Mouse (Mus musculus) MEL (cell line): ENCODE results near the gene Pfn1. TPM values are rescaled to one million over a fixed set of nuclear protein-coding genes. Genes with fewer than 3 reads are reported as not detected.

Experiments
- DNase-seq: peaks from one replicate; pipeline ENCODE4 v3.0.0; 2011; ENCODE audit warnings: low read depth, low spot score
- H3K27ac ChIP-seq: 2 replicates; pipeline ENCODE4 v1.5.1; 2012; ENCODE audit warnings: low read depth, mild to moderate bottlenecking, control low read depth, low read length, moderate library complexity; ENCODE audit not compliant: control insufficient read depth
- H3K27me3 ChIP-seq, 2 experiments: fragments of 150-350 bp in 1 of 2; sonication (generic) in 1 of 2; 2 replicates each; pipeline ENCODE4 v1.6.1; 2012; ENCODE audit warnings: low read length in 2 of 2, mild to moderate bottlenecking in 2 of 2, improper control_type of control experiment in 1 of 2, moderate library complexity in 1 of 2; ENCODE audit not compliant: insufficient read depth in 2 of 2, control insufficient read depth in 1 of 2
- H3K36me3 ChIP-seq, 2 experiments: 2 replicates each; pipeline ENCODE4 v1.6.1; 2012 to 2014; ENCODE audit warnings: low read length in 2 of 2, improper control_type of control experiment in 1 of 2, inconsistent platforms in 1 of 2, mild to moderate bottlenecking in 1 of 2; ENCODE audit not compliant: insufficient read depth in 2 of 2, control insufficient read depth in 1 of 2
- H3K4me1 ChIP-seq, 2 experiments: fragments of 150-350 bp in 1 of 2; sonication (generic) in 1 of 2; 2 replicates each; pipeline ENCODE4 v1.6.1; 2012; ENCODE audit warnings: low read length in 2 of 2, improper control_type of control experiment in 1 of 2, mild to moderate bottlenecking in 1 of 2; ENCODE audit not compliant: insufficient read depth in 2 of 2, control insufficient read depth in 1 of 2
- H3K4me3 ChIP-seq, 2 experiments: fragments of 150-350 bp in 1 of 2; sonication (generic) in 1 of 2; 2 replicates each; pipeline ENCODE4 v1.5.1; 2012; ENCODE audit warnings: low read depth in 2 of 2, low read length in 2 of 2, mild to moderate bottlenecking in 2 of 2, moderate library complexity in 2 of 2, control low read depth in 1 of 2, improper control_type of control experiment in 1 of 2; ENCODE audit not compliant: control insufficient read depth in 1 of 2, insufficient read depth in 1 of 2
- H3K79me2 ChIP-seq: 2 replicates; pipeline ENCODE4 v1.6.1; 2012; ENCODE audit warnings: mild to moderate bottlenecking, low read length, moderate library complexity; ENCODE audit not compliant: control insufficient read depth, poor library complexity, insufficient read depth
- H3K9ac ChIP-seq: 2 replicates; pipeline ENCODE4 v1.6.1; 2012; ENCODE audit warnings: low read depth, mild to moderate bottlenecking, control low read depth, low read length, moderate library complexity; ENCODE audit not compliant: control insufficient read depth, poor library complexity, severe bottlenecking
- H3K9me3 ChIP-seq: fragments of 150-350 bp; sonication (generic); replicated peaks from 2 replicates; pipeline ENCODE4 v1.6.1; 2012; ENCODE audit warnings: mild to moderate bottlenecking, low read length, improper control_type of control experiment, moderate library complexity; ENCODE audit not compliant: insufficient read depth
- BHLHE40 ChIP-seq: IDR thresholded peaks from 2 replicates; pipeline ENCODE4 v1.6.1; 2012; ENCODE audit warnings: low read depth, mild to moderate bottlenecking, inconsistent platforms, low read length, improper control_type of control experiment, borderline replicate concordance
- CHD1 ChIP-seq: IDR thresholded peaks from 2 replicates; pipeline ENCODE4 v1.6.1; 2012; ENCODE audit warnings: low read depth, mild to moderate bottlenecking, inconsistent platforms, low read length, improper control_type of control experiment
- CHD2 ChIP-seq: IDR thresholded peaks from 2 replicates; pipeline ENCODE4 v1.6.1; 2011; ENCODE audit warnings: low read length, improper control_type of control experiment
- CTCF ChIP-seq, 3 experiments: IDR thresholded peaks in 2 of 3; conservative IDR thresholded peaks in 1 of 3; 2 replicates each; pipeline ENCODE4 v1.5.1; 2011 to 2012; ENCODE audit warnings: low read length in 3 of 3, low read depth in 2 of 3, mild to moderate bottlenecking in 2 of 3, improper control_type of control experiment in 1 of 3, inconsistent platforms in 1 of 3, mixed read lengths in 1 of 3, moderate library complexity in 1 of 3; ENCODE audit not compliant: control insufficient read depth in 1 of 3, insufficient read depth in 1 of 3, poor library complexity in 1 of 3, severe bottlenecking in 1 of 3
- EP300 ChIP-seq, 2 experiments: IDR thresholded peaks; 2 replicates each; pipeline ENCODE4 v1.6.1; 2011; ENCODE audit warnings: improper control_type of control experiment in 2 of 2, low read length in 2 of 2, low read depth in 1 of 2, mild to moderate bottlenecking in 1 of 2
- ETS1 ChIP-seq: IDR thresholded peaks from 2 replicates; pipeline ENCODE4 v1.6.1; 2012; ENCODE audit warnings: low read depth, mild to moderate bottlenecking, inconsistent platforms, low read length, improper control_type of control experiment, moderate library complexity
- GABPA ChIP-seq: IDR thresholded peaks from 2 replicates; pipeline ENCODE4 v1.6.1; 2012; ENCODE audit warnings: low read depth, mild to moderate bottlenecking, inconsistent platforms, low read length, improper control_type of control experiment, moderate library complexity
- JUND ChIP-seq: IDR thresholded peaks from 2 replicates; pipeline ENCODE4 v1.6.1; 2011; ENCODE audit warnings: low read depth, mild to moderate bottlenecking, improper control_type of control experiment, low read length
- MYC ChIP-seq: IDR thresholded peaks from 2 replicates; pipeline ENCODE4 v1.6.1; 2011; ENCODE audit warnings: low read depth, mild to moderate bottlenecking, low read length, improper control_type of control experiment, moderate library complexity
- NELFE ChIP-seq: IDR thresholded peaks from 2 replicates; pipeline ENCODE4 v1.6.1; 2011; ENCODE audit warnings: low read depth, low read length, improper control_type of control experiment
- NRF1 ChIP-seq: IDR thresholded peaks from 2 replicates; pipeline ENCODE4 v1.6.1; 2014; ENCODE audit warnings: low read depth, mild to moderate bottlenecking, inconsistent platforms, low read length, improper control_type of control experiment, moderate library complexity; ENCODE audit not compliant: poor library complexity, insufficient read depth, severe bottlenecking
- POLR2AphosphoS2 ChIP-seq: IDR thresholded peaks from 2 replicates; pipeline ENCODE4 v1.6.1; 2011; ENCODE audit warnings: low read length, improper control_type of control experiment
- RAD21 ChIP-seq: IDR thresholded peaks from 2 replicates; pipeline ENCODE4 v1.6.1; 2011; ENCODE audit warnings: mild to moderate bottlenecking, low read depth, low read length, improper control_type of control experiment
- SIN3A ChIP-seq: IDR thresholded peaks from 2 replicates; pipeline ENCODE4 v1.6.1; 2012; ENCODE audit warnings: low read length, improper control_type of control experiment, inconsistent platforms
- TAL1 ChIP-seq: IDR thresholded peaks from 2 replicates; pipeline ENCODE4 v1.6.1; 2012; ENCODE audit warnings: mild to moderate bottlenecking, inconsistent platforms, low read length, moderate library complexity, mixed read lengths
- TCF12 ChIP-seq: IDR thresholded peaks from 2 replicates; pipeline ENCODE4 v1.6.1; 2014; ENCODE audit warnings: low read depth, mild to moderate bottlenecking, inconsistent platforms, low read length, improper control_type of control experiment, moderate library complexity
- UBTF ChIP-seq: IDR thresholded peaks from 2 replicates; pipeline ENCODE4 v1.6.1; 2012; ENCODE audit warnings: low read depth, mild to moderate bottlenecking, inconsistent platforms, low read length, improper control_type of control experiment, moderate library complexity, borderline replicate concordance; ENCODE audit not compliant: insufficient read depth
- USF1 ChIP-seq: IDR thresholded peaks from 2 replicates; pipeline ENCODE4 v1.6.1; 2014; ENCODE audit warnings: low read depth, mild to moderate bottlenecking, inconsistent platforms, low read length, improper control_type of control experiment, moderate library complexity
- USF2 ChIP-seq, 2 experiments: IDR thresholded peaks; 2 replicates each; pipeline ENCODE4 v1.6.1; 2011 to 2012; ENCODE audit warnings: improper control_type of control experiment in 2 of 2, low read length in 2 of 2, borderline replicate concordance in 1 of 2, inconsistent platforms in 1 of 2, low read depth in 1 of 2, mild to moderate bottlenecking in 1 of 2; ENCODE audit not compliant: insufficient read depth in 1 of 2
- ZNF384 ChIP-seq: IDR thresholded peaks from 2 replicates; pipeline ENCODE4 v1.6.1; 2012; ENCODE audit warnings: low read depth, mild to moderate bottlenecking, inconsistent platforms, low read length, improper control_type of control experiment
- polyA plus RNA-seq, 2 experiments: library from polyadenylated mRNA; stranded (reverse) in 1 of 2; unstranded in 1 of 2; fragments of >175 nt in 1 of 2; fragments of >200 nt in 1 of 2; gene quantifications; 2 replicates each; pipeline versions ENCODE4 v1.2.1 to v1.2.4; 2012; ENCODE audit warnings: low replicate concordance in 2 of 2, low read depth in 1 of 2; ENCODE audit not compliant: insufficient read length in 2 of 2, insufficient read depth in 1 of 2, missing spikeins in 1 of 2
- total RNA-seq: library from RNA; depleted of rRNA; stranded (reverse); fragments of 300-350 nt; gene quantifications from 2 replicates; pipeline ENCODE4 v1.2.3, GENCODE M21; 2012

Pfn1 gene
- total and polyA plus RNA-seq, 3 experiments = 1,332 to 5,980 (median 2,392) TPM

DNA sequence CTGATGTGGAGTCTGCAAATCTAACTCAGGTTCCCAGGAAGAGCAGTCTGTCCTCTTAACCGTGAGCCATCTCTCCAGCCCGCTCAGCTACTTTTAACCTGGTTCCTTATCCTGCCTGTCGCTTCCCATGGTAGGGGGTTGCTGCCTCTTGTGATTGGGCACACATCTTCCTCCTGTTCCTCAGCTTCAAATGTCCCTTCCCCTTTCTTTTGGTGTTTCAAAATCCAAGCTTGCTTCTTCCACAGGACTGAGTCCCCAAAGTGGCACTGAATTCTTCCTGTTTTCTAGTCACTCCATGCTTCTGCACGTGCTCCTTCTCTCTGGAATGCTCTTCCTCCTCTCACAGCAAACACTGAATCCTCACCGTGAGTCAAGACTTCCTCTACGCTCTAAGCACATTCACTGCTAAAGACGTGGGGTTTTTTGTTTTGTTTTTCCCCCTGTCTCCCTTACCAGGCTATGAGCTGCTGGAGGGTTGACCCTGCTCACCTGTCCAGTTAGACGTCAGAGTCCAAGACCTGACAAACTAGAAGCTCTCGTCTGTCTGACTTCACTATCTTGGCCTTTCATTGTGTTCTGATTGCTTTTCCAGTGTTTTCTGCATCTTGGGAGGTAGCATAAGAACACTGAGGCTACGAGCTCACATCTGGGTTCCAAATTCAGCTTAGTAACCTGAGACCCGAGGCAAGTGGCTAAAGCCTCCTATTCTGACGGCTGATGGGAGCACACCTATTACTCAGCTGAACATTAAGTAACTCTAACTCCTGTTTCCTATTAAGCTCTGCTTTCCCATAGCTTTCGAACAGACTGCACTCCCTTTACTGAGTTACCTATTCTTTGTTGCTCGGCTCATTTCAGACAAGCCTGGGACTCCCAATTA is 13.1 kb upstream of the Pfn1 start:
- Histone ChIP-seq H3K27ac (peak overlapping the region; percentile 86), H3K79me2 (peaks cover 18% of the 10 kb centered on the region), H3K9ac (peak overlapping the region; percentile 82), H3K4me1 (peaks cover 2 to 24% of the 10 kb centered on the region in 2 experiments; a peak in 3 of 4 replicates), H3K9me3 (no peaks in the 10 kb centered on the region), H3K36me3 (peaks cover 1 to 11% of the 10 kb centered on the region in 2 experiments; a peak in 2 of 4 replicates), H3K27me3 (no peaks in the 10 kb centered on the region), H3K4me3 (peak overlapping the region; percentile 71 to 72)
- DNase-seq = no peak
- TF ChIP-seq NELFE = no peak
- TF ChIP-seq CHD1 = no peak
- TF ChIP-seq CHD2 = no peak
- no peak for TF ChIP-seq ZNF384
- TF ChIP-seq EP300 (IDR thresholded peaks at IDR 0.05; ENCODE audit: low read depth in 1 of 2, low read length in 2 of 2) = no peak
- no peak for TF ChIP-seq UBTF

DNA sequence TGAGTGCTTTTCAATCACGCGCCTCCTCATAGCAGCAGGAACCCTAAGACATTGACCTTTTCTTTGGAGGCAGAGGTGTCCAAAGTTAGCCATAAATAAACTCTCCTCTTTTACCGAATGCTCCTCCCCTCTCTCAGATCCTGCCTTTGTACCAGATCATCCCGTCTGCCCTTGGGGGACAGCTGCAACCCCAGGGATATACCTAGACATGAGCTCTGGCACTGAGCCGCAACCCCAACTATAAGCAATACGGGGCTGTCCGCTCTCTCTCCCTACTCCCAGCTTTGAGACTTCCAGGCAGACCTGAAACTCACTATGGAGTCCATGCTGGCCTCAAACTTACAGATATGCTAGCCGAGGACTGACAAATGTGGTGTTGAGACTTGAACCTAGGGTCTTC is 12.2 kb upstream of the Pfn1 start:
- peaks cover 1 to 7% of the 10 kb centered on the region in 2 experiments; a peak in 3 of 4 replicates for H3K36me3 ChIP-seq
- H3K27ac ChIP-seq = no peak overlapping the region
- peaks cover 18% of the 10 kb centered on the region for H3K79me2 ChIP-seq
- peaks cover 2 to 18% of the 10 kb centered on the region in 2 experiments; a peak in 3 of 4 replicates for H3K4me1 ChIP-seq
- H3K9me3 ChIP-seq = no peaks in the 10 kb centered on the region
- no peaks in the 10 kb centered on the region for H3K27me3 ChIP-seq
- TF ChIP-seq SIN3A (no peak), GABPA (no peak), ETS1 (no peak), MYC (no peak), EP300 (IDR thresholded peaks at IDR 0.05; ENCODE audit: low read depth in 1 of 2, low read length in 2 of 2) (no peak), ZNF384 (no peak), USF1 (no peak), TCF12 (no peak), RAD21 (no peak), CTCF (IDR thresholded peaks at IDR 0.05 in 2 of 3, conservative IDR thresholded peaks at IDR 0.05 in 1 of 3; ENCODE audit: control insufficient read depth in 1 of 3, insufficient read depth in 1 of 3, low read depth in 2 of 3, low read length in 3 of 3, poor library complexity in 1 of 3, severe bottlenecking in 1 of 3) (no peak), BHLHE40 (no peak), TAL1 (no peak), POLR2AphosphoS2 (no peak), USF2 (IDR thresholded peaks at IDR 0.05; ENCODE audit: borderline replicate concordance in 1 of 2, insufficient read depth in 1 of 2, low read depth in 1 of 2, low read length in 2 of 2) (no peak), JUND (no peak), NRF1 (no peak)
- TF ChIP-seq, all 39 proteins: peak for 0
- no peak for DNase-seq
- Histone ChIP-seq H3K4me3 (no peak overlapping the region), H3K9ac (no peak overlapping the region)
